Mouse (Mus musculus) heart, adult 2 months (tissue): ENCODE results near the gene Gm11236. TPM values are rescaled to one million over a fixed set of nuclear protein-coding genes. Genes with fewer than 3 reads are reported as not detected.
"Not testable (repeated sequence)": the region's sequence is repeated elsewhere in the genome, so short reads cannot be mapped to it uniquely, and the experiment has no call there.

Experiments
- DNase-seq, 2 experiments: peaks; one replicate each; pipeline ENCODE4 v3.0.0; 2021
- H3K27ac ChIP-seq: fragments of 200-600 bp; 2 replicates; pipeline ENCODE4 v1.8.1; 2022
- H3K27me3 ChIP-seq: fragments of 200-500 bp; 2 replicates; pipeline ENCODE4 v1.6.1; 2012; ENCODE audit warnings: mild to moderate bottlenecking, low read length, inconsistent platforms, mixed read lengths; ENCODE audit not compliant: control insufficient read depth, insufficient read depth
- H3K36me3 ChIP-seq: fragments of 200-500 bp; 2 replicates; pipeline ENCODE4 v1.6.1; 2012; ENCODE audit warnings: low read length, inconsistent platforms; ENCODE audit not compliant: control insufficient read depth, insufficient read depth
- H3K4me1 ChIP-seq: fragments of 200-500 bp; 2 replicates; pipeline ENCODE4 v1.6.1; 2011; ENCODE audit warnings: low read length; ENCODE audit not compliant: control insufficient read depth, insufficient read depth
- H3K4me3 ChIP-seq: fragments of 200-600 bp; 2 replicates; pipeline ENCODE4 v1.8.1; 2022
- H3K79me2 ChIP-seq: fragments of 200-500 bp; replicated peaks from 2 replicates; pipeline ENCODE4 v1.6.1; 2012; ENCODE audit warnings: mild to moderate bottlenecking, inconsistent platforms, low read length, moderate library complexity, mixed read lengths; ENCODE audit not compliant: control insufficient read depth, insufficient read depth
- H3K9ac ChIP-seq: fragments of 200-500 bp; 2 replicates; pipeline ENCODE4 v1.6.1; 2012; ENCODE audit warnings: low read depth, mild to moderate bottlenecking, control low read depth, inconsistent platforms, low read length, mixed read lengths
- CTCF ChIP-seq: fragments of 200-600 bp; IDR thresholded peaks from 2 replicates; pipeline ENCODE4 v1.8.1; 2022; ENCODE audit warnings: antibody characterized with exemption, mild to moderate bottlenecking, moderate library complexity
- EP300 ChIP-seq: fragments of 200-500 bp; IDR thresholded peaks from 2 replicates; pipeline ENCODE4 v1.6.1; 2011; ENCODE audit warnings: low read depth, low read length, control low read depth; ENCODE audit not compliant: insufficient read depth
- WGBS: fragments of 180-500 bp; shearing (Covaris S2); methylation state at CpG from one replicate; pipeline ENCODE4 v1.1.7; 2018; 5-methylcytosine and 5-hydroxymethylcytosine counted together
- intact Hi-C: fragments of 180-260 bp; cut with DNase I; formaldehyde crosslinking; loops from one replicate; pipeline ENCODE4 v1.15.1; 2025
- long read RNA-seq: library from polyadenylated mRNA; stranded (forward); transcript quantifications from one replicate; pipeline ENCODE4 v2.0.0, GENCODE M21; 2021
- polyA plus RNA-seq: library from polyadenylated mRNA; depleted of rRNA; stranded (reverse); fragments of >200 nt; gene quantifications from 2 replicates; pipeline ENCODE4 v1.2.3, GENCODE M21; 2012; rRNA removed
- total RNA-seq, 2 experiments: library from RNA; stranded (reverse); gene quantifications; 2 replicates each; pipeline ENCODE4 v1.2.3; 2021

Gm11236 gene
- total RNA-seq: not detected
- 0.18 TPM in 1 of 2 replicates, not detected in the other for polyA plus RNA-seq
- long read RNA-seq: 0 reads

- H3K9ac ChIP-seq, DNase-seq, H3K79me2 ChIP-seq, H3K4me3 ChIP-seq, intact Hi-C loops, H3K27ac ChIP-seq, H3K36me3 ChIP-seq, H3K4me1 ChIP-seq, H3K27me3 ChIP-seq: not testable (repeated sequence)
- no CpG with 5 or more reads among the region's 4 CpGs for WGBS
Observed at GRCm38 (mm10) chr4:73637821-73638220, at the start of gene Gm11236. Gene Gm11236, plus strand, starts transcription at chr4:73638121.

- H3K9ac ChIP-seq: no peak overlapping the region
- DNase-seq: no peak
- 9% methylated on average over 3 of the region's 3 CpGs for WGBS
- H3K27ac ChIP-seq: no peak overlapping the region
- intact Hi-C loops: no loop called here
- H3K4me3 ChIP-seq: no peak overlapping the region
- H3K79me2 ChIP-seq: no peaks in the 10 kb centered on the region
- no peaks in the 10 kb centered on the region for H3K27me3 ChIP-seq
- TF ChIP-seq CTCF (peak; percentile 43), EP300 (no peak)
- no peaks in the 10 kb centered on the region for H3K4me1 ChIP-seq
- H3K36me3 ChIP-seq: no peaks in the 10 kb centered on the region
Observed at GRCm38 (mm10) chr4:73599248-73599647, 38.7 kb upstream of the Gm11236 start.

GRCm38 (mm10) chr4:73607581-73607980, 30.3 kb upstream of the Gm11236 start, which contains the start of gene Gm11238:
Gene Gm11238, plus strand, starts transcription at chr4:73607881.
- no CpG with 5 or more reads among the region's 3 CpGs for WGBS
- H3K27ac ChIP-seq, H3K27me3 ChIP-seq, intact Hi-C loops, H3K36me3 ChIP-seq, H3K9ac ChIP-seq, DNase-seq, H3K79me2 ChIP-seq, H3K4me3 ChIP-seq, H3K4me1 ChIP-seq: not testable (repeated sequence)

- H3K27me3 ChIP-seq, intact Hi-C loops, H3K9ac ChIP-seq, H3K36me3 ChIP-seq, H3K4me3 ChIP-seq, H3K27ac ChIP-seq, DNase-seq, H3K4me1 ChIP-seq, H3K79me2 ChIP-seq: not testable (repeated sequence)
- WGBS: no CpG with 5 or more reads among the region's 3 CpGs
Observed at GRCm38 (mm10) chr4:73622684-73623083, 15.2 kb upstream of the Gm11236 start, which contains the start of gene Gm11237. Gene Gm11237, plus strand, starts transcription at chr4:73622984.

GRCm38 (mm10) chr4:73661864-73662263, 23.9 kb downstream of the Gm11236 start:
- H3K4me3 ChIP-seq, H3K27ac ChIP-seq, intact Hi-C loops, H3K79me2 ChIP-seq, H3K4me1 ChIP-seq, H3K36me3 ChIP-seq, H3K27me3 ChIP-seq, H3K9ac ChIP-seq: not testable (repeated sequence)
- DNase-seq: peak in 1 of 2 experiments; percentile 12
- 69% methylated on average over 4 of the region's 4 CpGs for WGBS

- H3K9ac ChIP-seq, intact Hi-C loops: not testable (repeated sequence)
- no CpG with 5 or more reads among the region's 4 CpGs for WGBS
Observed at GRCm38 (mm10) chr4:73668054-73668453, 30.1 kb downstream of the Gm11236 start, which contains the start of gene Gm11239. Gene Gm11239, plus strand, starts transcription at chr4:73668354.

GRCm38 (mm10) chr4:73683216-73683615, 45.3 kb downstream of the Gm11236 start, which contains the start of gene Gm428:
Gene Gm428, plus strand, starts transcription at chr4:73683516.
- H3K27ac ChIP-seq, H3K4me1 ChIP-seq, H3K79me2 ChIP-seq, H3K27me3 ChIP-seq, H3K9ac ChIP-seq, H3K4me3 ChIP-seq, DNase-seq, intact Hi-C loops, H3K36me3 ChIP-seq: not testable (repeated sequence)
- WGBS: 76% methylated on average over 2 of the region's 4 CpGs

More at GRCm38 (mm10) chr4:73668054-73668453, 30.1 kb downstream of the Gm11236 start, which contains the start of gene Gm11239:
- not testable (repeated sequence) for H3K27me3 ChIP-seq, H3K4me1 ChIP-seq, H3K4me3 ChIP-seq, DNase-seq, H3K27ac ChIP-seq, H3K36me3 ChIP-seq, H3K79me2 ChIP-seq

Other genes with a start within 250 kb of the Gm11236 start
- gene Gm11487, start 233.0 kb upstream of the Gm11236 start, total RNA-seq: not detected
- not detected in 2 replicates for gene Gm11487, start 233.0 kb upstream of the Gm11236 start, polyA plus RNA-seq
- not detected for gene Gm11238, start 30.2 kb upstream of the Gm11236 start, total RNA-seq
- not detected in 2 replicates for gene Gm11238, start 30.2 kb upstream of the Gm11236 start, polyA plus RNA-seq
- gene Gm11237, start 15.1 kb upstream of the Gm11236 start, total RNA-seq: not detected
- gene Gm11237, start 15.1 kb upstream of the Gm11236 start, polyA plus RNA-seq: 0.18 TPM in 1 of 2 replicates, not detected in the other
- not detected for gene Gm11239, start 30.2 kb downstream of the Gm11236 start, total RNA-seq
- gene Gm11239, start 30.2 kb downstream of the Gm11236 start, polyA plus RNA-seq: not detected in 2 replicates
- not detected for gene Gm428, start 45.4 kb downstream of the Gm11236 start, total RNA-seq
- not detected in 2 replicates for gene Gm428, start 45.4 kb downstream of the Gm11236 start, polyA plus RNA-seq
- gene Rasef, start 152.9 kb downstream of the Gm11236 start, total RNA-seq: under 1 TPM; 0.60 to 0.77 TPM
- 0.32 and 0.51 TPM in 2 replicates for gene Rasef, start 152.9 kb downstream of the Gm11236 start, polyA plus RNA-seq
- not detected for gene Gm11758, start 238.1 kb downstream of the Gm11236 start, total RNA-seq
- gene Gm11758, start 238.1 kb downstream of the Gm11236 start, polyA plus RNA-seq: not detected in 2 replicates